In genomic region chr4:120713021-120713420, GRCm38 (mm10) we compare ENCODE assay signal across 20 mouse cellular contexts. TPM values are rescaled to one million over a fixed set of nuclear protein-coding genes. Genes with fewer than 3 reads are reported as not detected.
A peak's percentile ranks its signal among the peaks of the same experiment; 100 is the strongest.
DNase-seq lines count a peak whose midpoint lies in the region; ATAC-seq and TF ChIP-seq lines count a peak whose summit lies in the region.
"Had no signal": no experiment of that assay in that cellular context is flagged by ENCODE, and none has a peak within 500 bp of the region (broad histone marks: within the 10 kb centered on the region; RNA-seq: fewer than 3 reads in every experiment).

No protein-coding gene starts in this region.

- no peaks in the 10 kb centered on the region for H3K9me3 ChIP-seq in hindbrain, postnatal 0 days (ENCODE audit: low read length)
- H3K9me3 ChIP-seq in hindbrain, embryonic 11.5 days (ENCODE audit: control insufficient read depth, low read length), result no peaks in the 10 kb centered on the region
- no peaks in the 10 kb centered on the region for H3K9me3 ChIP-seq in liver, postnatal 0 days (ENCODE audit: low read length)
- H3K9me3 ChIP-seq: forebrain, embryonic 10.5 days; forebrain, embryonic 13.5 days; hindbrain, embryonic 10.5 days had no signal

- peak overlapping the region; percentile 41; the same call in 1 of the 2 replicates for H3K27ac ChIP-seq in hindbrain, postnatal 0 days
- no peak overlapping the region for H3K27ac ChIP-seq in hindbrain, embryonic 11.5 days (ENCODE audit: low read depth, low read length)
- no peak overlapping the region for H3K27ac ChIP-seq in liver, postnatal 0 days (ENCODE audit: low read depth)
- H3K27ac ChIP-seq: forebrain, embryonic 10.5 days; forebrain, embryonic 13.5 days; hindbrain, embryonic 10.5 days; hindbrain, embryonic 14.5 days had no signal

- H3K36me3 ChIP-seq in hindbrain, postnatal 0 days (ENCODE audit: insufficient read depth, low read length), result no peaks in the 10 kb centered on the region
- no peaks in the 10 kb centered on the region for H3K36me3 ChIP-seq in hindbrain, embryonic 11.5 days (ENCODE audit: control insufficient read depth, insufficient read depth, low read length)
- H3K36me3 ChIP-seq in liver, postnatal 0 days (replicated peaks; ENCODE audit: insufficient read depth, low read length), result no peaks in the 10 kb centered on the region
- H3K36me3 ChIP-seq: forebrain, embryonic 10.5 days; hindbrain, embryonic 10.5 days had no signal

- DNase-seq in cerebellum, postnatal 10 days, result peak; percentile 62 to 63
- no peak for DNase-seq in cerebellum, adult 11 months
- DNase-seq in hindbrain, postnatal 0 days (ENCODE audit: low spot score), result peak; percentile 23
- DNase-seq in hindbrain, embryonic 11.5 days (ENCODE audit: low spot score), result no peak
- DNase-seq in right cerebral cortex, postnatal 10 days (ENCODE audit: low spot score in 2 of 2), result peak; percentile 59 to 64
- DNase-seq in right cerebral cortex, postnatal 14 days, result no peak
- DNase-seq in liver, postnatal 0 days, result no peak
- DNase-seq: adrenal gland, adult 2 months; adrenal gland, postnatal 14 days; cerebellum, adult 11-12 months; cerebellum, adult 8-10 months; heart, adult 11 months; heart, postnatal 36 days had no signal

- H3K4me1 ChIP-seq in hindbrain, postnatal 0 days (ENCODE audit: insufficient read depth, low read length), result peaks cover 20% of the 10 kb centered on the region
- H3K4me1 ChIP-seq in hindbrain, embryonic 11.5 days (replicated peaks; ENCODE audit: control insufficient read depth, insufficient read depth, low read length), result peaks cover 3% of the 10 kb centered on the region; the same call in 1 of the 2 replicates
- peaks cover 8% of the 10 kb centered on the region for H3K4me1 ChIP-seq in liver, postnatal 0 days (ENCODE audit: insufficient read depth)

- no peak overlapping the region for H3K9ac ChIP-seq in hindbrain, postnatal 0 days (replicated peaks; ENCODE audit: low read length)
- H3K9ac ChIP-seq in hindbrain, embryonic 11.5 days (ENCODE audit: low read depth, low read length), result no peak overlapping the region
- H3K9ac ChIP-seq in liver, postnatal 0 days (replicated peaks), result no peak overlapping the region
- H3K9ac ChIP-seq: forebrain, embryonic 13.5 days; hindbrain, embryonic 14.5 days had no signal

- no peak for TF ChIP-seq CTCF in hindbrain, postnatal 0 days (IDR thresholded peaks at IDR 0.05; ENCODE audit: low read depth)
- no peak for TF ChIP-seq CTCF in liver, postnatal 0 days (IDR thresholded peaks at IDR 0.05; ENCODE audit: low read depth)

- no peak overlapping the region for H3K4me2 ChIP-seq in hindbrain, postnatal 0 days (ENCODE audit: low read depth, low read length)
- no peak overlapping the region for H3K4me2 ChIP-seq in hindbrain, embryonic 11.5 days (replicated peaks; ENCODE audit: low read depth, low read length)
- no peak overlapping the region for H3K4me2 ChIP-seq in liver, postnatal 0 days (ENCODE audit: low read depth, low read length)
- H3K4me2 ChIP-seq: forebrain, embryonic 13.5 days; heart, embryonic 11.5 days; hindbrain, embryonic 14.5 days had no signal

- TF ChIP-seq EP300 in liver, postnatal 0 days (IDR thresholded peaks at IDR 0.05; ENCODE audit: low read depth), result no peak

- no peak for ATAC-seq in hindbrain, postnatal 0 days
- ATAC-seq in hindbrain, embryonic 11.5 days (ENCODE audit: low FRiP score), result no peak
- ATAC-seq in liver, postnatal 0 days, result no peak
- ATAC-seq: forebrain, embryonic 13.5 days; forebrain, embryonic 16.5 days; Patski had no signal

- H3K4me3 ChIP-seq in hindbrain, postnatal 0 days (ENCODE audit: low read length), result no peak overlapping the region
- H3K4me3 ChIP-seq in hindbrain, embryonic 11.5 days (ENCODE audit: low read depth, low read length), result no peak overlapping the region
- H3K4me3 ChIP-seq in liver, postnatal 0 days (ENCODE audit: low read depth, low read length), result no peak overlapping the region
- H3K4me3 ChIP-seq: forebrain, embryonic 10.5 days; forebrain, embryonic 13.5 days; hindbrain, embryonic 10.5 days had no signal

- 80% methylated on average over 6 of the region's 6 CpGs for WGBS in hindbrain, postnatal 0 days
- 93% methylated on average over 6 of the region's 6 CpGs for WGBS in hindbrain, embryonic 11.5 days
- 84% methylated on average over 6 of the region's 6 CpGs for WGBS in liver, postnatal 0 days (ENCODE audit: insufficient replicate concordance)

- H3K27me3 ChIP-seq in hindbrain, postnatal 0 days (ENCODE audit: insufficient read depth, low read length), result no peaks in the 10 kb centered on the region
- H3K27me3 ChIP-seq in hindbrain, embryonic 11.5 days (ENCODE audit: control insufficient read depth, insufficient read depth, low read length), result peaks cover 10% of the 10 kb centered on the region; the same call in 1 of the 2 replicates
- H3K27me3 ChIP-seq in liver, postnatal 0 days (ENCODE audit: insufficient read depth, low read length), result peaks cover 25% of the 10 kb centered on the region

RNA-seq across cellular contexts. Expression of gene Kcnq4, which starts 35.4 kb away (rescaled TPM):
- 12.4 and 13.9 TPM in 2 replicates for total RNA-seq in hindbrain, postnatal 0 days (2014; rRNA removed)
- polyA plus RNA-seq in hindbrain, postnatal 0 days (2015; fragmentation: Nextera tagmentation; extraction: Ambion mirVana), result 4.9 and 5.0 TPM in 2 replicates
- 2.4 and 3.7 TPM in 2 replicates for polyA plus RNA-seq in hindbrain, embryonic 11.5 days (2014; fragmentation: Nextera tagmentation; extraction: Ambion mirVana)
- polyA plus RNA-seq in liver, postnatal 0 days (2015; fragmentation: Nextera tagmentation; extraction: Ambion mirVana), result 0.14 and 0.20 TPM in 2 replicates

RNA-seq across cellular contexts. Expression of gene Cited4, which starts 46.6 kb away (rescaled TPM):
- total RNA-seq in hindbrain, postnatal 0 days (2014; rRNA removed), result 11.1 and 11.7 TPM in 2 replicates
- 5.3 and 5.4 TPM in 2 replicates for polyA plus RNA-seq in hindbrain, postnatal 0 days (2015; fragmentation: Nextera tagmentation; extraction: Ambion mirVana)
- polyA plus RNA-seq in hindbrain, embryonic 11.5 days (2014; fragmentation: Nextera tagmentation; extraction: Ambion mirVana), result 6.9 and 7.8 TPM in 2 replicates
- polyA plus RNA-seq in liver, postnatal 0 days (2015; fragmentation: Nextera tagmentation; extraction: Ambion mirVana), result 21.2 and 22.9 TPM in 2 replicates

Comparison
In these comparisons a context has a peak if more than half of its experiments do, and no peak if none do; other contexts are left out.
1. DNase-seq: peak in cerebellum, postnatal 10 days (2 of 2), hindbrain, postnatal 0 days (single experiment) and right cerebral cortex, postnatal 10 days (2 of 2); none in cerebellum, adult 11 months (single experiment), hindbrain, embryonic 11.5 days (single experiment), right cerebral cortex, postnatal 14 days (single experiment) and liver, postnatal 0 days (single experiment).